Mouse (Mus musculus) liver (tissue): Measurements from ENCODE around the gene Fam126a.
A peak's percentile ranks its signal among the peaks of the same experiment; 100 is the strongest.

Experiments used
- DNase-seq: peaks from one replicate; pipeline ENCODE4 v3.0.0-alpha.2; 2020; ENCODE audit warnings: mixed read lengths

Gene Fam126a

DNA sequence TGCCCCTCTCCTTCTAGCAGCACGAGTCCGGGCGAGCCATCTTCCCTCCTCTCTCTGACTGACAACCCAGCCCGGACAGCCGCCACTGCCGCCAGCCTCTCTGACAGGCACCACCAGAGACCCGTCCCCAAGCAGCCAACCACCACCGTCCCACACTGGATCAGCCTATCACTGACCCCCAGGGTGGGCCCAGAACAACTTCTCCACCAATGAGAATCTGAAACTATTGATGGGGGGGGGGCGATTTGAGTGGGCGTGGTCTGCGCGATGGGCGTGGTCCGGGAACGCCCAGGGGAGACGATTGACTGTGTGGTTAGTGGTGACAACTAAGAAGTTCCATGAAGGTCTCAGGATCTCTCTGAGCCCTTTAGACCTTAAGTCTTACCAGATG, at the start of gene Fam126a:
Gene Fam126a, minus strand, starts transcription at position 112 of the 391 bp plus-strand sequence.
- peak; percentile 98 for DNase-seq

- DNase-seq, result no peak
Observed at GRCm38 (mm10) chr5:24078420-24079179, 48.1 kb upstream of the Fam126a start.

DNA sequence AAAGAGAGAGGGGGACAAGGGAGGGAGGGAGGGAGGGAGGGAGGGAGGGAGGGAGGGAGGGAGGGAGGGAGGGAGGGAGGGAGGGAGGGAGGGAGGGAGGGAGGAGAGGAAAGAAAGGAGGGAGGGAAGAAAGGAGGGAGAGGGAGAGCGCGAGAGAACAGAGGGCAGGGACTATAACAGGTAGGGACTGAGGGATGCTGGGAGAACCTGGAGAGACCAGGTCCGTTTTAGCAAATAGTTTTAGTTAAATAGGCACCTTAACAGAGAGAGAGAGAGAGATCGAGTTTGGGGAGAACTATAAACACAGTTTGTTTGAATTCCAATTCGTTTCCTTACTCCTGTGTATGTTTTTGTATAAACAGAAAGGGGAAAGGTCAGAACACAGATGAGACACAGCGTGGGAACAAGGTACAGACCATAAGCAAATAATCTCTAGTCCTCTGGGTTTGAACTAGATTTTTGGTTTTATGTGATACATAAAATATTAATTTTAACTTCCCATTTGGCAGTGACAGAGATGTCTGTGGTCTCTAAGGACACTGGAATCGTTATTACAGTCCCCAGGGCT, 47.3 kb upstream of the Fam126a start:
- DNase-seq, result no peak

DNA sequence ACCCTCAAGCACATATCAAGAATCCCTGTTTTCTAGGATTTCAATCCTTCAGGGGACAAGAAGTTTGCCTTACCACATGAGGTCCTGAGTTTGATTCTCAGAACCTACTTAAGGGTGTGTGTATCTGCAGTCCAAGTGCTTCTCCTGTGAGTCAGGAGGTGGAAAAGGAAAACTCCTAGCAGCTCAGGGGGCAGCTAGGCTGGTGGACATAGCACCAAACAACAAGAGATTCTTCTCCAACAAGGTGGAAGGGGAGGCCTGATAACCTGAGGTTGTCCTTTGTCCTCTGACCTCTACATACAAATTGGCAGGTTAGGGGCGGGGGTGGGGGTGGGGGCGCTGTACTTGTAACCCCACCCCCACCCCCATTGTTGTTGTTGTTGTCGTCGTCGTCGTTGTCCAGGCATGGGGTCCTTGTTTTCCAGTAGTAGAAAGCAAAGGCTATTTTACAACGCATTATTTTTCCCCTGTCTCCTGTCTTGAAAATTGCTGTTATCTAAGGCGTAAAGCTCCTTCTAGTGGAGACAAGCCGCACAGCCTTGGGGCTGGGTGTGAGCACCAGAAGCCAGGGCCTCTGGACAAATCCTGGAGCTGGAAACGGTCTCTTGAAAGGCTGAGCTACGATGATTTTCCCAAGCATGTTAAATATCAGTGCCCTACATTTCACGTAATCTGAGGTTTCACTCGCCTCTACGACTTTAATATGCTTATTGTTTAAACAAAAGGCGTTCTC, 46.7 kb upstream of the Fam126a start:
- DNase-seq, result peak; percentile 65

- DNase-seq, result no peak
Observed at GRCm38 (mm10) chr5:24072031-24072430, 41.5 kb upstream of the Fam126a start.

DNA sequence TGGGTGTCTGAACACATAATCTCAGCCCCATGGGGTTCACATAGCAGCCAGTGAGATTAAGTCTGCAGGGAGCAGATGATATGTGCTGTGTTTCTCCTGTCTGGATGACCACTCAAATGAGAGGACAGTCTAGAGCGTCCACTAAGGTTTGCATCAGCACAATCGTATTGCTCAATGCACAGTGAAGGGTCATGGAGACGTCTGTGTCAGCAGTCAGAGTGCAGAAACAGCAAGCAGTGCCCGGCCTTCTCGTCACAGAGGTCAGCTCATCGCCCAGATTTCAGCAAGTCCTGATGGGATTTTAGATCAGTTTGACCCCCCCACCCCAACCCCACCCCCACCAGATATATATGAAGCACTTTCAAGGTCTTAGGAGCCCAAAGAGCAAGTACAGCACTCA, 38.5 kb upstream of the Fam126a start:
- DNase-seq, result no peak

- no peak for DNase-seq
Observed at GRCm38 (mm10) chr5:24063545-24063944, 33.1 kb upstream of the Fam126a start.

GRCm38 (mm10) chr5:24063034-24063433, 32.5 kb upstream of the Fam126a start:
- DNase-seq, result no peak

DNA sequence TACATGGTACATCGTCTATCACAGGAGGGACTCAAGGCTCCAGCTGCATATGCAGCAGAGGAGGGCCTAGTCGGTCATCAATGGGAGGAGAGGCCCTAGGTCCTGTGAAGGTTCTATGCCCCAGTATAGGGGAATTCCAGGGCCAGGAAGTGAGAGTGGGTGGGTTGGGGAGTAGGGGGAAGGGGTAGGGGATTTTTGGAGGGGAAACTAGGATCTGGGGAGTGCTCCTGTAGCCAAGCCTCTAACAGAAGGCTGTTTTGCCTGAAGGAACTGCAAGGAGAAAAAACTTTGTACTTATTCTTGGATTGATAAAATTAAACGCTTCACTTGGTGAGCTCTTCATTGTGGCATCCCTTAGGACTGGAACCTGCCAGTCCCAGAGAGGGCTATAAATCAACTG, 30.5 kb upstream of the Fam126a start:
- DNase-seq, result no peak

DNA sequence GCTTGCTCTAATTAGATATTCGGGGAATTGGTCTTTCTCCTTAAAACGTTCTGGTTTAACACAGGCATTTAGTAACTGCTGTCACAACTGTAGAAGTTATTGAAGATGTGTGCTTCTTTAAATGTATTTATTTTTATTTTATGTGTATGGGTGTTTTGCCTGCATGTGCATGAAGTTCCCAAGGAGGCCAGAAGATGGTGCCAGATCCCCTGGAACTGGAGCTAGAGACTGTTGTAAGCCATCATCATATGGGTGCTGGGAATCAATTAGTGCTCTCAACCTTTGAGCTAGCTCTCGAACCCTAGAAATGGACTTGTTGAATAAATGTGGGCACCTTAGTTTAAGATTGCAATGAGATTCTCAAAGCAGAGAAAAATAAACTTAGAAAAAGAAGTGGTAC, 27.1 kb upstream of the Fam126a start:
- DNase-seq, result no peak

- no peak for DNase-seq
Observed at GRCm38 (mm10) chr5:24056865-24057264, 26.4 kb upstream of the Fam126a start.

DNA sequence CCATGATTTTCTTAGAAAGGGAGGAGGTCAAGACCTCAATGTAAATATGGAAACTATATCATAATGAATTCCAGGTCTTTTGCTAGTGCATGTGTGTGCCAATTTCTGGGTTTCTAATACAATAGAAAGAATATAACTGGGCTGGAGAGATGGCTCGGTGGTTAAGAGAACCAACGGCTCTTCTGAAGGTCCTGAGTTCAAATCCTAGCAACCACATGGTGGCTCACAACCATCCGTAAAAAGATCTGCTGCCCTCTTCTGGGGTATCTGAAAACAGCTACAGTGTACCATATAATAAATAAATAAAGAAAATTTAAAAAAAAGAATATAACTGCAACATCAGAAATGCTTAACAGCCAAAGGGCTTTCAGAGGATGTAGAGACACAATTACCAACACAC, 23.9 kb upstream of the Fam126a start:
- no peak for DNase-seq

DNA sequence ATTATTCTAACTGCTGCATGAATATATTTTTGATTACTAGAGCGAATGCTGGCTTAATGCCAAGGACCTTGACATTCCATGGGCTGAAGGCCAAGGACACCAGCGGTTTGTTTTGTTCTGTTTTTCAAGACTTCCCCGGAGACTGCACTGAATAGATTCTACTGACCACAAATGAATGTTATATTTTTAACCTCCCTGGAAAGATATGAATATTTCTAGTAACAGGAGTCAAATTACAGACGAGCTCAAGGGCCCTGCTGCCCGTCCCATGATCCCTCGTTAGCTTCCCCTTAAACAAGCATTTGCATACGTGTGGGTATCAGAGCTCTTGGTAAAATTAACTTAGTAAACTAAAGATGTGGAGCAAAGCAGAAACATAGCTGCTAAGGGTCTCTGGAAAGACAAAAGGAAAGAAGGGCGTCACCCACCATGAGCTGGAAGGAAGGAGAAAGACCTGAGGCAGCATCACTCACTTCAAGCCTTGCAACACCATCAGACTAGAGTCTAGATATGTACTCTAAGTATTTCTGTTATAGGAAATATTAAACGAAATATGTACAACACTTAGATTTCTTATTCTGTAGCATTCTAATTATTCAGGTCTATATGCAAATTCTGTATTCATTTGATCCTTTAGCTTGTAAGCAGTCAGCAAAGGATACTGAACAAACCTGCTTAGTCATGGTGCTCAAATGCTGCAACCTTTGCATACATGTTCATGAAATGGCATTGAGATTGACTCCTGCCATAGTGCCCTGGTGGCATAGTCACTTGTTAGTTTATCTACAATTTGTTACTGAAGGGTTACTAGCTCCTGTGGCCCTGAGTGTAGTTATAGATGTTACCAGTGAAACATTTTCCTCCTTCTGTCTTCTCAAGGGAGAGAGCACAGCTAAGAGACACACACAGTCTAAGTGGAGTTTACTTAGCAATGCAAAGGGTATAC, 23.0 kb upstream of the Fam126a start:
- no peak for DNase-seq

GRCm38 (mm10) chr5:24051755-24052675, 21.5 kb upstream of the Fam126a start:
- no peak for DNase-seq

DNA sequence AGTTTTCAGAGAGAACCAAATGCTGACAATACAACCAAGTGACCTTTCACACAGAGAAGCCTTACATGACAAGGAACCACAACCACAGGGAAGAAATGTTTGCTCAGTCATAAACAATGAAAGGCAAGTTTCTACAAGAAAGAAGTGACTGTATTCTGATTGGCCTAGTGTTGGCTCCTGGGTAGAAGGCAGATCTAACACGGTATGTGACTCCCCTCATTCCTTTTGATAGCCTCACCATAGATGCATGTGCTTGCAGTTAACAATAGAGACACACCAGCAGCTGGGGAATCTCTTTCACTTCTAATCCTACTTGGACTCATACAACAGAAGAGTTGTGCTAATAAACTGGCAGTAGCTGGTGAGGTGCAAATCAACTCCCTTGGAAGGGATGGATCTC, 17.3 kb upstream of the Fam126a start:
- no peak for DNase-seq

GRCm38 (mm10) chr5:24047001-24047400, 16.5 kb upstream of the Fam126a start:
- DNase-seq, result no peak

GRCm38 (mm10) chr5:24045998-24046631, 15.6 kb upstream of the Fam126a start:
- DNase-seq, result no peak

DNA sequence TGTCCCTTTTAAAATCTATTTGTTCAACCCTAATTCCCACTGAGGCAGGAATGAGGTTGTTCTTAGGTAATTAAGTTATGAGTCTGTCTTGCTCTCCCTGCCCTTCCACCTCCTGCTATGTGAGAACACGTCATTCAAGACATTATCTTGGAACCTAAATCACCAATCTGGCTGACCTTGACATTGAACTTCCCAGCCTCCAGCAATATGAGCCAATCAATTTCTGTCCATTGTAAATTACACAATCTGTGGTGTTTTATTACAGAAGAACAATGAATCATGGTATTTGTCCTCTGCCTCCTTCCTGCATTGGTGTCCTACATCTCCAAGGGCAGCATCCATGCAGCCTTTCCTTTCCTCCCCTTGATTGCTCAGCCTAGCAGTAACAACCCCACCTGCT, 13.9 kb upstream of the Fam126a start:
- no peak for DNase-seq

DNA sequence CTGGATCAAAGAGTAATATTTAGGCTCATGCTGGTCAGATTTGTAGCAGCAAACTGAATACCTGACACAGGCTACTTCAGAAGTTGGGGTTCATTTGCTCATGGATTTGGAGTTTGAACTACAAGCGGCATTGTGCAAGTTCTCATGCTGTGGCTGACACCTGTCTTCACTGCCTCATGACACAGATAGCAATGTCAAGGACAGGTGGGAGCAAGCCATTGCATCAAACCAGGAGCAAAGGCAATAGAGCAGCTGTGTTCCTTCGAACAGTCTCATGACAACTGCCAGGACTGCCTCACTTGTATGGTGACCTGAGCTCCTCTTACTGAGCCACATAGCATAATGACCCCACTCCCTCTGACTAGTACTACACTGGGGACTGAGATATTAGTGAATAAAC, 12.9 kb upstream of the Fam126a start:
- no peak for DNase-seq

DNA sequence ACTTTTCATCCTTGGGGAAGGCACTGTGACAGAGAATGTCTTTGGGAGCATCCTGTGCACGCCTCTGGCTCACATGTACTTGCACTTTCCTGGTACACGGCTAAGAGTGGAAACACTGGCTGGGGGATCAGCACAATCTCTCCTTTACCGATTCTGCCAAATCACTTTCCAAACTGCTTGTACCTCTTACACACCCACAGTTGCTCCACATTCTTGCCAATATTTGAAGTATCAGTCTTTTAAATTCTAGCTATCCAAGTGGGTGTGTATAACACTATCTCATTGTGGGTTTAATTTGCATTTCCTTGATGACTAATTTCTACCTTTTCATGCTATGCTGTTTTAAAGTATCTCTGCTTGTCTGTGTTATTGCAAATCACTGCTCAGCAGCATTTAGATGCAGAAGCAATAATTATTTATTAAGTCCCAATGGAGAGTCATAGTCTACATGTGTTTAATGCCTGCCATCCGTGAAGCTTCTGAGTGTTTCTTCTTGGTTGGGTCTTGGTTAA, 10.9 kb upstream of the Fam126a start:
- DNase-seq, result no peak

DNA sequence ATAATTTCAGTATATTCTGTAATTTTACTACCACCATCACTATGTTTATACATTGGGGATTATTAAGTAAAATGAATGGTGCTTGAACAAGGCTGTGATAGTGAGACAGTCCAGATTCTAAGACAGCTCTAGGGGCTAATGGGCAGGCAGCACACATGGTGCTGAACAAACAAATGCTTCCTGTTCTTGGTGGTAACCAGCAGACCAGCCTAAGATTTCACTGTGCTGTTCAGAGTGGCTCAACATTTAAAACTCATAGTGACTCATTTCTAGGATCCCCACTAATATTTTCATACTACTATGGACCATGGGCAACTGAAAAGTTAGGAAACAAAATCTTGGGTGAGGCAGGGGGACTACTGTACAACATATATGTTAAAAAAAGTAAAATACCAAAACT, 10.1 kb upstream of the Fam126a start:
- DNase-seq, result no peak
